Mouse (Mus musculus) embryonic fibroblast, embryonic 13.5 days (primary cell): ENCODE data around the gene Ap3d1.

ENCODE experiments used
- CTCF ChIP-seq: IDR thresholded peaks from 2 replicates; pipeline ENCODE4 v1.5.1; 2011; ENCODE audit warnings: mild to moderate bottlenecking, control low read depth, low read length, moderate library complexity, borderline replicate concordance; ENCODE audit not compliant: insufficient read depth
- POLR2A ChIP-seq: IDR thresholded peaks from 2 replicates; pipeline ENCODE4 v1.6.1; 2011; ENCODE audit warnings: low read depth, mild to moderate bottlenecking, control low read depth, low read length, moderate library complexity

DNA sequence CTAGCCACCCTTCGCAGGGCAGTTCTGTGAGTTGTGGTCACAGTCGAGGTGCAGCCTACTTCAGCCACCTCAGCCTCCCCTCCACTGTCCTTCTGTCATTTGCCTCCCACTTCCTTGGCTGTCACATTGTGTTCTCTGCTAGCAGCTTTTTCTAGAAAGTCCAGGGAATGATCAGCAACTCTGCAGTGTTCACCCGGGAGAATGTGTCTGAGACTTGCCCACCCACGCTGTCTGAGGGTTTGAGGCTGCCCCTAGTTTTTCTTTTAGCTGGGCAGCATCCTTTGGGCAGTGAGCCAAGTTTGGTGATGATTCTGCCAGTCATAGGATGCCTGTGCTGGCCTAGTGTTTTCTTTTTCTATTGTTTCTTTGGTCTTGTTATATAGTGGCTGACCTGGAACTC lies 14.9 kb upstream of the Ap3d1 start:
- TF ChIP-seq CTCF (no peak), POLR2A (no peak)
